In genomic region chr16:70326339-70326948, GRCm38 (mm10) we compare ENCODE assay signal across 9 mouse cellular contexts. TPM values are rescaled to one million over a fixed set of nuclear protein-coding genes. Genes with fewer than 3 reads are reported as not detected.
DNase-seq lines count a peak whose midpoint lies in the region.
"Had no signal": no experiment of that assay in that cellular context is flagged by ENCODE, and none has a peak within 500 bp of the region (broad histone marks: within the 10 kb centered on the region; RNA-seq: fewer than 3 reads in every experiment).

No protein-coding gene starts in this region.

- DNase-seq in spleen, postnatal 36 days (ENCODE audit: low spot score in 2 of 2), result peak; percentile 59 to 68
- no peak for DNase-seq in spleen, postnatal 14 days (ENCODE audit: low spot score in 2 of 2)
- DNase-seq in thymus, postnatal 4 days, result peak; percentile 25
- no peak for DNase-seq in right cerebral cortex, postnatal 25 days
- DNase-seq in urinary bladder, adult 2 months (ENCODE audit: low spot score), result no peak

- H3K4me1 ChIP-seq in brown adipose tissue, adult 24 weeks (ENCODE audit: control insufficient read depth, insufficient read depth, insufficient read length, low read length), result peaks cover 7% of the 10 kb centered on the region; the same call in 1 of the 2 replicates
- peaks cover 20% of the 10 kb centered on the region for H3K4me1 ChIP-seq in megakaryocyte, embryonic 14.5 days

- no peak overlapping the region for H3K4me3 ChIP-seq in brown adipose tissue, adult 24 weeks (ENCODE audit: insufficient read depth, low read depth, low read length)
- H3K4me3 ChIP-seq in megakaryocyte, embryonic 14.5 days (replicated peaks), result peak overlapping the region; percentile 89
- H3K4me3 ChIP-seq: limb, embryonic 12.5 days had no signal

- peak overlapping the region; percentile 56; the same call in 1 of the 2 replicates for H3K27ac ChIP-seq in brown adipose tissue, adult 24 weeks (replicated peaks; ENCODE audit: low read depth, low read length)
- H3K27ac ChIP-seq: limb, embryonic 12.5 days had no signal

- H3K27me3 ChIP-seq in megakaryocyte, embryonic 14.5 days (replicated peaks), result no peaks in the 10 kb centered on the region
- H3K27me3 ChIP-seq: limb, embryonic 12.5 days; Patski had no signal

- H3K36me3 ChIP-seq in megakaryocyte, embryonic 14.5 days (replicated peaks; ENCODE audit: low read length), result peaks cover 3% of the 10 kb centered on the region
- H3K36me3 ChIP-seq: limb, embryonic 12.5 days had no signal

- no peaks in the 10 kb centered on the region for H3K9me3 ChIP-seq in megakaryocyte, embryonic 14.5 days
- H3K9me3 ChIP-seq: limb, embryonic 12.5 days had no signal

RNA-seq across cellular contexts. Expression of gene Gbe1, which starts 12.7 kb away (rescaled TPM):
- 333 and 361 TPM in 2 replicates for polyA plus RNA-seq in brown adipose tissue, adult 24 weeks (2012; ENCODE audit: insufficient read depth, insufficient read length, missing spikeins)
- polyA plus RNA-seq in megakaryocyte, embryonic 14.5 days (2012; ENCODE audit: insufficient read depth, low replicate concordance), result 3.0 and 3.4 TPM in 2 replicates
- 26.8 and 29.1 TPM in 2 replicates for polyA plus RNA-seq in urinary bladder, adult 2 months (2012; rRNA removed)

Comparison
In these comparisons a context has a peak if more than half of its experiments do, and no peak if none do; other contexts are left out.
1. DNase-seq: peak in spleen, postnatal 36 days (2 of 2) and thymus, postnatal 4 days (single experiment); none in spleen, postnatal 14 days (0 of 2), right cerebral cortex, postnatal 25 days (single experiment) and urinary bladder, adult 2 months (single experiment).
2. RNA of gene Gbe1, which starts 12.7 kb away (polyA plus RNA-seq): 333 to 361 TPM in brown adipose tissue, adult 24 weeks; 26.8 to 29.1 TPM in urinary bladder, adult 2 months and 3.0 to 3.4 TPM in megakaryocyte, embryonic 14.5 days; every median in the first group is over 10 times any median in the second.